Mouse (Mus musculus) right cerebral cortex, postnatal 10 days (tissue): Measurements from ENCODE around the gene Jhy.
A peak's percentile ranks its signal among the peaks of the same experiment; 100 is the strongest.

Experiments used
- DNase-seq, 2 experiments: peaks; one replicate each; pipeline ENCODE4 v3.0.0; 2021; ENCODE audit warnings: low spot score in 2 of 2

Gene Jhy

GRCm38 (mm10) chr9:40963586-40964417 is at the start of gene Jhy:
Gene Jhy, minus strand, starts transcription at chr9:40964118.
- peak in 1 of 2 experiments; percentile 47 for DNase-seq

DNA sequence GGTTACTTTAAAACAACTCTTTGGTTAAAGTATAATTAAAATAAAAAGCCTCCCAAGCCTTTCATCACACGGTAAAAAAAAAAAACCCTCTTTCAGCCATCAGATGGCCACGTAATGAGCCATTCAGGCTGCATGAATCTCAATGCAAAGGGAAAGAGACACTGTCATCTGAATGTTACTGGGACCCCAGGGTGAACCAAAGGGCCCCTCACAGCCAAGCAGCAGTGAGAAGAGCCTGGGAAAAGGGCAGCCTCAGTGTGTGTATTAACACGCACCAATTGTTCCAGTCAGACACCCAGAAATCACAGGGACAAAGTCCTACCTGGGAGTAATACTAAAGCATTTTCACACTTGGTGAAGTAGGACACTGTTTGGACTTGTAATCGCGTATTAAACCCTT is 48.5 kb upstream of the Jhy start:
- DNase-seq: no peak

- peak; percentile 59 to 72 for DNase-seq
These were observed 47.9 kb upstream of the Jhy start for GRCm38 (mm10) chr9:41011512-41012436.

- DNase-seq: no peak
These were observed 43.9 kb upstream of the Jhy start for GRCm38 (mm10) chr9:41007785-41008184.

GRCm38 (mm10) chr9:41004415-41004814 is 40.5 kb upstream of the Jhy start, which contains the start of gene Crtam:
Gene Crtam, minus strand, starts transcription at chr9:41004628.
- no peak for DNase-seq

DNA sequence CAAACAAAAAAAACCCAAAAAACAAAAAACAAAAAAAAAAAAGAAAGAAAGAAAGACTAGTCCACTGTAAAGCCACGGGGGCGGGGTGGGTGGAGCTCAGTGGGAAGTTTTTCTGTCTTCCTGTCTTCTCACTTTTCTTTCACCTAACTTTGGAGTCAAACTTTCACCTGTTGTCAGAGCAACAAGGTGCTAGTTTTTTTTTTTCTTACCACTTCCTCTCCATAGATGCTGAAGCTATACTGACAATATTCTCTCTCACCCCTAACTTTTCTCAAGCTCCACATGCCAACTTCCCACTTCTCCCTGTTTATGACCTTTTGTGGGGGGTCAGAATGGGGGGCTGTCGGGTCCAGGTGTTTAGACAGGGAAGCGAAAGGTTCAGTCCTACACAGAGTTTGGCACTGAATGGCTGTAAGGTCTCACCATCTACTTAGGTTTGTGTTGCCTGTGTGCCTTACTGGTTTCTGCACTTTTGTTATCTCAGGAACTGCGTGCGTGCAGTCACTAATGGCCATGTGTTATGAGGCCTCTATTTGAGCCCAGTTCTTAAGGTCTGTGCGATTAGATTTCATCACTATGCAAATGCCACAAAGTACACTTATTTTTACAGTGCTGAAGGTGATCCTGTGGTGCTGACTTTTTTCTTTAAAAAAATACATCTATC is 33.3 kb upstream of the Jhy start:
- no peak for DNase-seq

- no peak for DNase-seq
These were observed 30.2 kb upstream of the Jhy start for GRCm38 (mm10) chr9:40994075-40994474.

- no peak for DNase-seq
These were observed 27.6 kb upstream of the Jhy start for GRCm38 (mm10) chr9:40991511-40991910.

DNA sequence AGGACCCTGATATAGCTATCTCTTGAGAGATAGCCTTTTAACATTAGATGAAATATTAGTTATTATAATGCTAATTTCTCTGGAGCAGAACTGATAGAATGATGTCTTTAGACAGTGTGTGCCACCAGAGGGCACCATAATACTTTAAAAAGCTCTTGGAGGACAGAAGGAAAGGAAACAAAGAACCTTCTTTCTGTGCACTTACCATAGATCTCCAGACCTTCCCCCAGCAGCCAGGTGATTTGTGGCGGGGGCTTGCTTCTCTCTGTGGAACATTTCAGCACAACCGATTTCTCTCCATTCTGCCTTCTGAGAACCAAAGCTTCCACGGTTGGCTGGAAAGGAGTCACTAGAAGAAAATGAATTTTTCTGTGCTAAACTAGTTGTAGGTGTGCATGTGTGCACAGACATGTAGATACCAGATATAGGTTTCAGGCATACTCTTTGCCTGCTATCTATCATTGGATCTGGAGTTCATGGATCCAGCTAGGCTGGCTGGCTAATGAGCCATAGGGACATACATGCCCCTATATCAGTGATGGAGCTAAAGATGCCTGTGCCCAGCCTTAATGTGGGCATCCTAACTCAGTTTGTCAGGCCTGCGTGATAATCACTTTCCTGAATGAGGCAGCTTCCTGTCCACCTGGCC is 26.1 kb upstream of the Jhy start:
- peak; percentile 65 to 81 for DNase-seq

- DNase-seq: no peak
These were observed 20.4 kb upstream of the Jhy start for GRCm38 (mm10) chr9:40984313-40984712.

GRCm38 (mm10) chr9:40983758-40984157 is 19.8 kb upstream of the Jhy start:
- no peak for DNase-seq

GRCm38 (mm10) chr9:40982480-40982879 is 18.6 kb upstream of the Jhy start:
- DNase-seq: peak in 1 of 2 experiments; percentile 61

GRCm38 (mm10) chr9:40974042-40974801 is 10.3 kb upstream of the Jhy start:
- no peak for DNase-seq

GRCm38 (mm10) chr9:40964418-40964714 is 448 bp upstream of the Jhy start:
- DNase-seq: no peak

DNA sequence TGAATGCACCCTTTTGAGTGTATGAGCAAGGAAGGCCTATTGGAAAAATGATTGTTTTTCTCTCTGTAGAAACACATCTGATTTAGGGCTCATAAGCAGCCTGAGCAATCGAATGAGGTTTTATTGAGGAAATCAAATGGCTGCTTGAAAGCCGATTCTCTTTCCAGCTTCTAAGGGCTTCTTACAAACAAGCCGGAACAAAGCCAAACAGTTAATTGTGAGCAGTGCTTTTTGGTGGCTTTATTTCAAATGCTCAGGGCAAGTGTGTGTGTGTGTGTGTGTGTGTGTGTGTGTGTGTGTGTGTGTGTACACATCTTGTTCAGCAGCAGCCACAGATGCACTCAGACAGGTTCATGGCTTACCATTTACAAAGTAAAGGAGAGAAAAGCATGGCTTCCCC is 2.5 kb downstream of the Jhy start:
- DNase-seq: no peak

DNA sequence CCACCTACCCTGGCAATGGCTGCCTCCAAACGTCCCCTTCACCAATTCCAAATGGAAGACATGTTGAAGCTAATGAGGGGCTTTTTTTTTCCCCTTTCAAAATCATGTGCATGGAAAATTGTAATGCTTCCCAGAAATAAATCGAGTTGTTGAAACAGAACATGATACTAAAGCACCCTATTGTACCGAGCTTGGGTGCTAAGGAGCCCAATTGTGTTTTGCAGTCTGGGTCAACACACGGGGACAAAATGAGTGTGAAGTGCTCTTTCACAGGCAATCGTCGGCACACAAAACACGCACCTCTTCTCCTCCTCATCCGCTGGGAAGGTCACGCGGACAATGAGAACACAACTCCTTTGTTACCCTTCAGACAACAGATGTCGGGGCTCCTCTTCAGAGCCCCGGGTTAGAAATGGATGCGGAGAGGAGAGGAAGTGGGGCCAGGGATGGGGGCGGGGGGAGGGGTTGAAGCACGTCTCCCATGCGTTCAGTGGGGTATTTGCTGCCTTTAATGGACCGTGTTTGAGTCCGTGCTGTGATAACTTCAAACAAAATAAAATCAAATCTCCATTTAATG is 14.8 kb downstream of the Jhy start:
- DNase-seq: no peak

DNA sequence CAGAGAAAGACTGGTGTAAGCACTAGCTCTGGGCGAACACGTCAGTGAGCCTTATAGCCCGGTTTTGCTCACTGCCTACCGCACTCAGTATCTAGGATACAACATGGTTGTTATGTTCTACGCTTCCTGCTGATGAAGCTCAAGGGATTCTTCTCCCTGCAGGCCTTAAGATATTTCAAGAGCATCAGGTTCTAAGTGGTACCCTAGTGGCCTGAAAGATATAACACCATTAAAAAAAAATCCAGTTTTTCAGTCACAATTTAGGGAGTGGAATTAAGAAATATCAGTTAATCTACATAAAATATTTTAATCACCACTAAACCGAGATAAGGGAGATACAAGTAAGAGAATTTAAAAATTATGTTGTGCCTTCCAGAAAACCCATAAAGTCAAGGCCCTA is 15.4 kb downstream of the Jhy start:
- no peak for DNase-seq

DNA sequence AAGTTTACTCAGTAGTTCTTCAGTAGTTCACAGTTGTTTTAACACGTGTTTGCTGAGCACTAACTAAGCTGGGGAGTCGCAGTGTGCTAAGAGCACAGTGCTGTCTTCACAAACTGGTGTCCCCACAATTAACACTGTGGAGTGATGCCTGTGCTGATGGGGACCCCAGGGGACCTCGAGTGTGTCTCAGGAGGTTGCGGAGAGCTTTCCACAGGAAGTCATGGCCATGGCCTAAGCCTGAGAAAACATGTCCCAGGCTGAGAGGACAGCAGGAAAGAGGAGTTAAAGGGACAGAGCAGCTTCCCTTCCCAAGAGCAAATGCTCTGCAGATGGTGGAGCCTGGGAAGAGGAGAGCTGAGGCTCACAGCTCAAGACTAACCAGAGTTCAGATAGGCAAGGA is 16.8 kb downstream of the Jhy start:
- DNase-seq: no peak

- DNase-seq: no peak
These were observed 26.5 kb downstream of the Jhy start for GRCm38 (mm10) chr9:40937425-40937824.

- no peak for DNase-seq
These were observed 30.6 kb downstream of the Jhy start for GRCm38 (mm10) chr9:40933323-40933722.
